Mouse (Mus musculus) neural tube, postnatal 0 days (tissue): ENCODE results near the gene 9430015G10Rik. TPM values are rescaled to one million over a fixed set of nuclear protein-coding genes. Genes with fewer than 3 reads are reported as not detected.

Experiments
- polyA plus RNA-seq: library from polyadenylated mRNA; unstranded; fragments of >200 nt; fragmentation: Nextera tagmentation; extraction: Ambion mirVana; gene quantifications from 2 replicates; pipeline ENCODE4 v1.2.1, GENCODE M21; 2015

The 9430015G10Rik gene
- polyA plus RNA-seq, result 13.9 and 15.8 TPM in 2 replicates

DNA sequence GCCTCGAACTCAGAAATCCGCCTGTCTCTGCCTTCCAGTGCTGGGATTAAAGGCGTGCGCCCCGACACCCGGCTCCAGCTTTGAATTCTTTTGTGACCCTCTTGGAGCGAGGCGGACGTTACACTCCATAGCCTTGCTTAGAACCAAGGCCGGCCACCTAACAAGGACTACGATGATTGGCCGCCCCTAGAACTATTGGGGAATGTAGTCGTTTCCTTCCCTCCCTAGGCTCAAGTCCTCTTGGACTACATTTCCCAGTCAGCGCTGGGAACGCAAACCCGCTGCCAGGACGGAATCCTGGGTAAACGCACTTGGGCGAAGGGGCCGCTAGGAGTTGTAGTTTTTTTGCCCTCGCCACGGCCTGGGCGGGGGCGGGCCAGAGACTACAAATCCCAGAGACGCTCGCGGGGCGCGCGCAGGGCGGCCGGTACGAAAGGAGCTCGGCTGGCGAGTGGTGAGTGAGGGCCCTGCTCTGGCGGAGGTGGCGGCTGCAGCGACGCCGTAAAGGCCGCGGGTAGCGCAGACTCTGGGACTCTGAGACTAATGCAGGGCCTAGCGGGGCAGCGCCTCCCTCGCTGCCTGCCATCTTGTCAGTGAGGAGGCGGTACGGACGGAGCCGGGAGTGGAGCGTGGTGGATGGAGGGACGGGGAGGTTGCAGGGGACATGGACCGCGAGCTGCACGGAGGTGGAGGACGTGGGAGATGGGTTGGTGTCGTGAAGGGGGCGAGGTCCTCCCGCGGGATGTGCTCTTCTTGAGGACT, at the start of gene 9430015G10Rik:
9430015G10Rik (plus strand) TSS at position 413 of the 762 bp plus-strand sequence.

DNA sequence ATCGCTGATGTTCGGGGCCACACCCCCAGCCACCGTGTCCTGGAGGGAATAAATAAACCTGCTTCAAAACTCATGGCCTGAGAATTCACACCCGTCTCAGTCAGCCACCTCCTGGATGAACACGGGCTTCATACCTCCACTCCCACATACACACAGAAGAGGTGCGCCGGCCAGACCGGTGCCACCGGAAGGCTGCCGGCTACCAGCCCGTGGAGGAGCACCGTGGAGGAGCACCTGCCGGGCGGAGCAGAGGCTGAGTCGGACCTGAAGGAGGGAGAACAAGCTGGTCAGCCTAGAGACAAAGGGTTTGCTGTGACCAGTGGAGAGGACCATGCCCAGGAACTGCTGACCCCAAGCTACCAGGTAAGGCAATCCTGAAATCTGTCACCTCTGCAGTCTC, 20.7 kb downstream of the 9430015G10Rik start, which contains the start of gene Rnf223:
Rnf223 (plus strand) TSS at position 78 of the 400 bp plus-strand sequence.

Other genes starting within 250 kb of the 9430015G10Rik start
- gene Tas1r3, start 246.6 kb upstream of the 9430015G10Rik start, polyA plus RNA-seq, result 0.21 and 0.23 TPM in 2 replicates
- 26.1 and 30.4 TPM in 2 replicates for gene Cptp, start 240.5 kb upstream of the 9430015G10Rik start, polyA plus RNA-seq
- gene Ints11, start 240.4 kb upstream of the 9430015G10Rik start, polyA plus RNA-seq, result 45.7 and 52.0 TPM in 2 replicates
- gene Pusl1, start 218.2 kb upstream of the 9430015G10Rik start, polyA plus RNA-seq, result 59.1 and 69.2 TPM in 2 replicates
- 41.3 and 47.0 TPM in 2 replicates for gene Acap3, start 218.2 kb upstream of the 9430015G10Rik start, polyA plus RNA-seq
- 98.7 and 119 TPM in 2 replicates for gene Ube2j2, start 166.2 kb upstream of the 9430015G10Rik start, polyA plus RNA-seq
- gene C1qtnf12, start 147.7 kb upstream of the 9430015G10Rik start, polyA plus RNA-seq, result 25.2 and 29.4 TPM in 2 replicates
- gene B3galt6, start 117.3 kb upstream of the 9430015G10Rik start, polyA plus RNA-seq, result 30.0 and 31.9 TPM in 2 replicates
- gene Sdf4, start 117.1 kb upstream of the 9430015G10Rik start, polyA plus RNA-seq, result 119 and 121 TPM in 2 replicates
- 0.34 TPM in 1 of 2 replicates, not detected in the other for gene Tnfrsf4, start 96.1 kb upstream of the 9430015G10Rik start, polyA plus RNA-seq
- 1.3 TPM in 2 replicates for gene Tnfrsf18, start 83.8 kb upstream of the 9430015G10Rik start, polyA plus RNA-seq
- gene Ttll10, start 50.6 kb upstream of the 9430015G10Rik start, polyA plus RNA-seq, result not detected in 2 replicates
- gene Rnf223, start 20.5 kb downstream of the 9430015G10Rik start, polyA plus RNA-seq, result 0.18 and 0.23 TPM in 2 replicates
- gene Agrn, start 87.5 kb downstream of the 9430015G10Rik start, polyA plus RNA-seq, result 59.7 and 82.1 TPM in 2 replicates
- gene Isg15, start 90.8 kb downstream of the 9430015G10Rik start, polyA plus RNA-seq, result 6.4 and 6.8 TPM in 2 replicates
- gene AW011738, start 93.3 kb downstream of the 9430015G10Rik start, polyA plus RNA-seq, result 4.7 and 5.5 TPM in 2 replicates
- gene Perm1, start 105.9 kb downstream of the 9430015G10Rik start, polyA plus RNA-seq, result 1.1 and 1.5 TPM in 2 replicates
- gene Plekhn1, start 124.9 kb downstream of the 9430015G10Rik start, polyA plus RNA-seq, result 23.8 and 28.0 TPM in 2 replicates
- gene Noc2l, start 126.0 kb downstream of the 9430015G10Rik start, polyA plus RNA-seq, result 41.7 and 43.1 TPM in 2 replicates
- 1.1 and 1.7 TPM in 2 replicates for gene Samd11, start 145.7 kb downstream of the 9430015G10Rik start, polyA plus RNA-seq
- not detected in 2 replicates for gene Vmn2r-ps159, start 221.1 kb downstream of the 9430015G10Rik start, polyA plus RNA-seq